Mouse (Mus musculus) kidney, adult 2 months (tissue): ENCODE measurements at regions not wholly inside any gene's neighbourhood (a gene's known extent, or its start where the extent isn't known, plus 50 kb on each side); places are given as distances from the start of the nearest gene placed in this dataset.

Experiments
- DNase-seq: peaks from one replicate; pipeline ENCODE4 v3.0.0; 2021
- H3K27ac ChIP-seq: fragments of 200-500 bp; 2 replicates; pipeline ENCODE4 v1.5.1; 2012; ENCODE audit warnings: low read depth, low read length, control low read depth, inconsistent platforms; ENCODE audit not compliant: insufficient read depth
- H3K27me3 ChIP-seq: fragments of 200-500 bp; replicated peaks from 2 replicates; pipeline ENCODE4 v1.6.1; 2012; ENCODE audit warnings: mild to moderate bottlenecking, moderate library complexity, low read length, inconsistent platforms; ENCODE audit not compliant: control insufficient read depth, insufficient read depth
- H3K36me3 ChIP-seq: fragments of 200-500 bp; 2 replicates; pipeline ENCODE4 v1.6.1; 2012; ENCODE audit warnings: mild to moderate bottlenecking, moderate library complexity, low read length, inconsistent platforms; ENCODE audit not compliant: control insufficient read depth, insufficient read depth
- H3K4me1 ChIP-seq: fragments of 200-500 bp; 2 replicates; pipeline ENCODE4 v1.6.1; 2011; ENCODE audit warnings: low read length; ENCODE audit not compliant: control insufficient read depth, insufficient read depth
- H3K4me3 ChIP-seq: fragments of 200-500 bp; 2 replicates; pipeline ENCODE4 v1.5.1; 2011; ENCODE audit warnings: mild to moderate bottlenecking, low read depth, low read length, control low read depth; ENCODE audit not compliant: insufficient read depth
- CTCF ChIP-seq: fragments of 200-500 bp; conservative IDR thresholded peaks from 2 replicates; pipeline ENCODE4 v1.5.1; 2011; ENCODE audit warnings: low read depth, mild to moderate bottlenecking, control low read depth, low read length, moderate library complexity, mixed read lengths; ENCODE audit not compliant: insufficient read depth, insufficient read length
- POLR2A ChIP-seq: fragments of 200-500 bp; IDR thresholded peaks from one replicate; pipeline ENCODE4 v1.6.1; 2011; ENCODE audit warnings: low read depth, low read length, control low read depth
- WGBS: fragments of 180-500 bp; shearing (Covaris S2); methylation state at CpG from one replicate; pipeline ENCODE4 v1.1.7; 2018; 5-methylcytosine and 5-hydroxymethylcytosine counted together

GRCm38 (mm10) chr14:73838890-73839289 is 177.9 kb downstream of the Gm21750 start:
- peak; percentile 36 for DNase-seq
- Histone ChIP-seq H3K4me1 (no peaks in the 10 kb centered on the region), H3K36me3 (no peaks in the 10 kb centered on the region), H3K4me3 (no peak overlapping the region), H3K27ac (no peak overlapping the region), H3K27me3 (no peaks in the 10 kb centered on the region)
- TF ChIP-seq POLR2A (no peak), CTCF (no peak)
- WGBS, result 65% methylated on average over 6 of the region's 6 CpGs

DNA sequence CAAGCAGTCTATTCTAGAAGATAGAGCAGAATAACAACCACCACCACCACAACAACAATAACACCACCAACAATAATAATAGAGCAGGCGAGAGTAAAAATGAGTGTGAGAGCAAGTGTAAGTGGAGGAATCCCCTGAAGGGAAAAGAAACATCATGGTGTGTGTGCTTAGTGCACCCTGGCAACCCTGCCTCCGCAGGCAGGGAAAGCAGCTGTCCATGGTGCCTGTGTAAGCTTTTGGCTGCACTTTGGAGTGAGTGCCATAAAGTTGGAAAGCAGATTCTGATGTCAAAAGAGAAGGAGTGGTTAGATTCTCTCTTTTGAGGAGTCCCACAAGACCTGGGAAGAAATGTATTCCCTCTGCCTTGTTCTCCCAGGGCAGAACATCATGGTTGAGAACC is 200.8 kb downstream of the Gm21750 start:
- Histone ChIP-seq H3K4me3 (no peak overlapping the region), H3K4me1 (no peaks in the 10 kb centered on the region), H3K27ac (no peak overlapping the region), H3K27me3 (no peaks in the 10 kb centered on the region), H3K36me3 (no peaks in the 10 kb centered on the region)
- no peak for DNase-seq
- WGBS, result 15% methylated on average over 2 of the region's 2 CpGs
- TF ChIP-seq POLR2A (no peak), CTCF (no peak)

DNA sequence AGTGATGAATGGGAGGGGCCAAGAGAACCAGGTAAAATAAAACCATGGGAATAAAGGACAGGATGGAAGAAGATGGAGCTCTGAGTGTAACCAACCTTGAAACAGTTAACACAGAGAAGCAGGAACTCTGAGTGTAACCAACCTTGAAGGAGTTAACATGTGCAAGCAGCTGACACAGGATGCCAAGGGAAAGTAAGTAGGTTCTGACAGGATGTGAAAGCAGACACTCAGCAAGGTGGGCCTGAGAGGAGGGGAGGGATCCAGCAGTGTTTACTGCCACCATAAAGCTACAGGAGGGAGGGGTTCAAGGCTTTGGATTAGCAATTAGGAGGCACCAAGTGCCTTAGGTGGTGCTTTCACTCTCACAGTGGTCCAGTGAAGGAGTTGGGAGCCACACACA is 213.3 kb downstream of the Gm21750 start:
- H3K27ac ChIP-seq, result no peak overlapping the region
- DNase-seq, result no peak
- no peaks in the 10 kb centered on the region for H3K36me3 ChIP-seq
- H3K4me1 ChIP-seq, result no peaks in the 10 kb centered on the region
- no peak overlapping the region for H3K4me3 ChIP-seq
- no peak for TF ChIP-seq CTCF
- TF ChIP-seq POLR2A, result no peak
- no peaks in the 10 kb centered on the region for H3K27me3 ChIP-seq

- Histone ChIP-seq H3K4me1 (no peaks in the 10 kb centered on the region), H3K4me3 (no peak overlapping the region), H3K27me3 (no peaks in the 10 kb centered on the region), H3K36me3 (no peaks in the 10 kb centered on the region), H3K27ac (no peak overlapping the region)
- 46% methylated on average over 3 of the region's 3 CpGs for WGBS
- TF ChIP-seq CTCF (no peak), POLR2A (no peak)
- DNase-seq, result no peak
Measured at GRCm38 (mm10) chr14:73875916-73876315, 214.9 kb downstream of the Gm21750 start.

GRCm38 (mm10) chr14:73878267-73878666 is 217.2 kb downstream of the Gm21750 start:
- Histone ChIP-seq H3K36me3 (no peaks in the 10 kb centered on the region), H3K4me1 (no peaks in the 10 kb centered on the region), H3K27me3 (no peaks in the 10 kb centered on the region), H3K27ac (no peak overlapping the region), H3K4me3 (no peak overlapping the region)
- WGBS, result 88% methylated on average over 1 of the region's 1 CpGs
- no peak for TF ChIP-seq CTCF
- DNase-seq, result no peak

- TF ChIP-seq CTCF (no peak), POLR2A (no peak)
- no peak for DNase-seq
- whole genome bisulfite sequencing, result 37% methylated on average over 3 of the region's 3 CpGs
Measured at GRCm38 (mm10) chr14:73878866-73879419, 217.9 kb downstream of the Gm21750 start.

GRCm38 (mm10) chr14:73891451-73891850 is 230.4 kb downstream of the Gm21750 start:
- DNase-seq, result no peak
- Histone ChIP-seq H3K4me3 (no peak overlapping the region), H3K4me1 (no peaks in the 10 kb centered on the region), H3K27ac (no peak overlapping the region), H3K27me3 (no peaks in the 10 kb centered on the region), H3K36me3 (no peaks in the 10 kb centered on the region)
- TF ChIP-seq POLR2A, result no peak
- TF ChIP-seq CTCF, result no peak
- 77% methylated on average over 2 of the region's 2 CpGs for WGBS

More at GRCm38 (mm10) chr14:73878866-73879419, 217.9 kb downstream of the Gm21750 start:
- Histone ChIP-seq H3K4me3 (no peak overlapping the region), H3K27me3 (no peaks in the 10 kb centered on the region), H3K4me1 (no peaks in the 10 kb centered on the region), H3K36me3 (no peaks in the 10 kb centered on the region), H3K27ac (no peak overlapping the region)
